Mouse (Mus musculus): Measurements from ENCODE around the gene Tiam1.

DNA sequence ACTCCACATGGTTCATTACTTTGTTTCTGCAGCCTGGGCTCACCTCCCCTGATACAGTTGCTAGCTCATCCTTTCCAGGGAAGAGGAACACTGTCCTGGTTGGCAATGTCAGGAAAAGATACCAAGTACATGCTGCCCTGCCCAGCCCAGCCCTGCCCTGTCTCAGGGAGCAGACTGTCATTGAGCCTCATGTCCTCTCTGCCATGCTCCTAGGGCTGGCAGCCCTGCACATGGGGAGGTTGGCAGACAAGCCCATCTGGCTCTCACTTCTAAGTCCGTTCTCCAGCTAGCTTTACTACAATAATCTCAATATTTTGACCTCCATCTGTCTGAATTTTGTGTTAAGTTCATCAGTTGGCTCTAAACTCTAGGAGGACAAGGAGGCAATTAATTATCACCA, 62.4 kb downstream of the Tiam1 start:
- TF ChIP-seq CTCF (IDR thresholded peaks at IDR 0.05; ENCODE audit: borderline replicate concordance, extremely low read depth, insufficient read depth, insufficient read length) (no peak), POLR2A (IDR thresholded peaks at IDR 0.05; ENCODE audit: borderline replicate concordance, extremely low read depth, insufficient read depth, insufficient read length, poor library complexity, severe bottlenecking) (no peak)

Data from brain, embryonic 14.5 days (tissue).